Mouse (Mus musculus) right cerebral cortex, postnatal 36 days (tissue): ENCODE results near the gene Fkbp6.

Source experiments
- DNase-seq, 2 experiments: peaks; one replicate each; pipeline ENCODE4 v3.0.0; 2022; ENCODE audit warnings: low spot score in 2 of 2, mixed read lengths in 1 of 2

Fkbp6 gene

GRCm38 (mm10) chr5:135274663-135275396, 75.0 kb downstream of the Fkbp6 start:
- no peak for DNase-seq

GRCm38 (mm10) chr5:135271563-135272165, 78.2 kb downstream of the Fkbp6 start:
- DNase-seq = peak; percentile 46 to 55

- DNase-seq = no peak
Observed at GRCm38 (mm10) chr5:135270361-135270760, 79.5 kb downstream of the Fkbp6 start.

DNA sequence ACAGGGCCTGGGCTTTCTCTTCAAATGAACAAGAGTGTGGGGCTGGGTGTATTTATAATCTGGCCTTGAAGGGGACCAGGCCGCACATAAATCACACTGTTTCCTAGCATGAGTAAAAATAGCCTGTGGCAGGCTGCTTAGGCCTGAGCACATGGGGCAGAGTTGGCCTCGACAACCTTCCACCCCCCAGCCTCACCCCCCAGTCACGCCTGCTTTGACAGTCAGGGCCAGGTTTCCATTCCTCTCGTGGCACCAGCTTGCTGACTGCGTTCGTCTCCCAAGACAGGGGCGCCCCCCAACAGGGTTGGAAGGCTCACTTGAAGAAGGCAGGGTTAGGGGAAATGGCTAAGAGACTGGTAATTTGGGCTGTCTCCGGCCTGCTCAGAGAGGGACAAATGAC, 80.4 kb downstream of the Fkbp6 start:
- no peak for DNase-seq

DNA sequence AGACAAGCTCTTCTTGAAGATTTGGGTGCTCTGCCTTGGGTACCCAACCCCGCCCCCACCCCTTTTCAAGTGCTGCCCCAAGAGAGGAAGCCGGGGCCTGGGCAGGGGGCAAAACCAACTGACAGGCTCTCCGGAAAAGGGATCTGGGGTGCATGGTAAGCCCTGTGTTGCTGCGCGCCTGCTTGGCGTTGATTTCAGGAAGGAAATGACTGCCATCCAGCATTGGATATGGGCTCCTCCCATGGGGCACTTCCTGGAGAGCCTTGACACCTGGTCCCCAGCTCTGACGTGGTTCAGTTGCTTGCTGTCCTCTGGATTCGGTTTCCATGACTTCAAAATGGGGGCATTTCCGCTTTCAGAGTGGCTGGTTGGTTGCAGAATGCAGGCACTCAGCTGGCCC, 85.3 kb downstream of the Fkbp6 start:
- DNase-seq = no peak

- DNase-seq = peak; percentile 30 to 41
Observed at GRCm38 (mm10) chr5:135263866-135264503, 85.9 kb downstream of the Fkbp6 start.

DNA sequence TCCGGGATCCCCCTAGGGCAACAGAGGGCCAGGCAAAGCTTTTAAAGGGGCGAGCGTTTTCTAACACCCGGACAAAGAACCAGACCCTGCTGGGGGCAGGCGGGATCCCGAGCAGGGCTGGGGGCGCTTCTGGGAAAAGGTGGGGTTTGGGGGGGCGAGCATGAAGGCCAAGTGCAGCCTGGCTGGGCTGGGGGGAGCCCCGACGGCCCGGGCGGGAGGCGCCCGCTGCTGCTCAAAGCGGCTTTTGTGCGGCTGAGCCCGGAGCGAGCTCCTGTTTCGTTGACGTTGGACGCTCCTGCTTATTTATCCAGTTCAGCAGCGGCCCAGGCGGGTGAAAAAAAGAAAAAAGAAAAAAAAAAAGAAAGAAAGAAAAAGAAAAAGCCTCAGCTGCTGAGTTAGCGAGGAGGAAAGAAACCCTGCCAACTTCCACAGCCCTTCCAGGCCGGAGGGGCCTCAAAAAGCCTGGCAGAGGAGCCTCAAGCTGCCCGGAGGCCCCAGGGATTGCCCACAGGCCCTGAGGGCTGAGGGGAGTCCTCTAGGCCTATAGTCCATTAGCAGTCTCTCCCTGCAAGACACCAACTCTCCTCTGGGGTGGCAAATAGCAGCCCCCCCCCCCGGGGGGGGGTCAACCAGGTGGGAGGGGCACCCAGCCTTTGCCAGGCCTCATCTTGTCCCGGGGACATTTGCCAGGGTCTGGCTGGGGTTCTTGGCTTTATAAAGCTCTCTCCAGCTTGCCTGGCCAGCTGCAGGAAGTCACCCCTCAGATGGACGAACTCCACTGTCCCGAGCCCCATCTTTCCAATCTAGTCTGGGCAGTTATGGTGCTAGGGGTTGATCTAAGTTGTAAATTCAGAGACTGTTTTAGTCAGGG, 91.3 kb downstream of the Fkbp6 start:
- no peak for DNase-seq

- no peak for DNase-seq
Observed at GRCm38 (mm10) chr5:135257559-135257958, 92.3 kb downstream of the Fkbp6 start.

DNA sequence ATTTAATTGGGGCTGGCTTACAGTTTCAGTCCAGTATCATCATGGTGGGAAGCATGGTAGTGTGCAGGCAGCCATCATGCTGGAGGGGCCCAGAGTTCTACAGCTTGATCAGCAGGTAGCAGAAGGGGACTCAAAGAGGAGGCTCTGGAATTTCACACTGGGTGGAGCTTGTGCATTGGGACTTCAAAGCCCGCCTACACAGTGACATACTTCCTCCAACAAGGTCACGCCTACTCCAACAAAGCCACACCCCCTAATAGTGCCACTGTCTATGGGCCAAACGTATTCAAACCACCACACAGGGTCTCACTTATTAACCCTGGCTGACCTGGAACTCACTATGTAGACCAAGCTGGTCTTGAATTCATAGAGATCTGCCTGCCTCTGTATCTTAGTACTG, 93.7 kb downstream of the Fkbp6 start:
- DNase-seq = no peak

GRCm38 (mm10) chr5:135253741-135254401, 96.0 kb downstream of the Fkbp6 start:
- no peak for DNase-seq

DNA sequence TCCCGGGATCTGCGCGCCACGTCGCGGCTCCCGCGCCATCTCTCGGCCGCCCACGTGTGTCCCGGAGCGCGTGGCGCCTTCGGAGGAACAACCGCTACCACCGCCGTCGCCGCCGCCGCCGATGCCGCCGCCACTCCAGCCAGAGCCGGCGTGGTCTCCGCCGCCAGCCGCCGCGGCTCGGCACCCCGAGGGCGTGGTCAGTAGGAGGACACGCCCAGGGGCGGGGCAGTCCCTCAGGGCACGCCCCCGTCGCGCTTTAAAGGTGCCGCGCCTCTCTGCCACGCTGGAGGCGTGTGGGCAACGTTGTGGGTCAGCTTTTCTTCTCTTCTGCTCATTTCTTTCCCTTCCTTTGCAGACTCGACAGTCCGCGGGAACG, 98.8 kb downstream of the Fkbp6 start, which contains the start of gene Fzd9:
Gene Fzd9 (minus strand): TSS at position 152 of the 376 bp plus-strand sequence.
- peak; percentile 72 to 73 for DNase-seq

GRCm38 (mm10) chr5:135250186-135251078, 99.4 kb downstream of the Fkbp6 start:
- no peak for DNase-seq

- no peak for DNase-seq
Observed at GRCm38 (mm10) chr5:135248956-135249676, 100.7 kb downstream of the Fkbp6 start.

DNA sequence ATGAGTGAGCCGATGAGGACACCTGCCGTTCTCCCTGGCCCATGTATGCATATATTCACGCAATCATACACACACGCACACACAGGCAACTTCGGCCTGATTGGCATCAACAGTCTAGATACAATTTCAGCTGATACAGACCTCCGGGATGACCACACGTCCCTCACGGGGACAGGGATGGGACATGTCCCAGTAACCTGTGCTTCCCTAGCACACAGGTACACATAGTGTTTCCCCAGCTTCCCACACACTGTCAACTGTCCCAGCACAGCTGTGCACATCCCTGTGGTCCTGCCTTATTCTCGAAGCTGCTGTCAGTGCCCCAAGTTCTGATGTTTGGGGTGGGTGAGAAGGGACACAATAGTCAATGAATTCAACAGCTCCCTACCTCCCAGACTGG, 102.5 kb downstream of the Fkbp6 start:
- no peak for DNase-seq

DNA sequence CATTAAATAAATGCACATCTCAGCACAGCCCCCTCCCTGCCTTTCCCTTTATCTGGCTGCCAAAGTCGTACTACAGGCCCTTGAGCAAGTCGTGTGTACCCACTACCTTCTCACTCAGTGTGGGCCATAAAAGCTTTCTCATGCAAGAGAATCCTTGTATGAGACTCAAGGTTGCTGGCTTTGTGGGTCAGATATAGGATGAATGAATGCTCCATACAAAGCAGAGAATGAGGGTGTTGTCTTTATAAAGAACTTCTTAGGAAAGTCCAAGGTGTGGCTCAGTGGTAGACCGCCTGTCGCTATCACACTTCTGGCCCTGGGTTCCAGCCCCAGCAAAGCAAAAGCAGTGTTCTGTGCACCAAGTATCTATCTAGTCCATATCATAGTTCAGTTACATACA, 103.3 kb downstream of the Fkbp6 start:
- DNase-seq = no peak

DNA sequence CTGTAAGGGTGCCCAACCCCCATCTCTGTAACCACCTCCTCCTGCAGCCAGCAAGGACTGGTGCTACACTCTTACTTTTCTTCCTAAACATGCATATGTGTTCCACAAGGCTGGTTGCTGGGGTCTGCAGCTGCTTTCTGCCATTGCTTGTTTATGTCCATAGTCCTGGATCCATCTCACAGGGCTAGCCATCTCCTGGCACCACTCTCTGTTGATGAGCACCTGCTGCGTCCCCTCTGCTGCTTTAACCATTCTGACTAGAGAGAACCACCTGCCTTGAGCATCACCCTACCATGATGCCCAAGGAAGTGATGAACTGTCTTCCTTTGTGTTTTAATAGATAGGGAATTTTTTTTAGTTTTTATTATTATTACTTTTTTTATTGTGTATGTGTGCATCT, 106.7 kb downstream of the Fkbp6 start:
- DNase-seq = no peak

- no peak for DNase-seq
Observed at GRCm38 (mm10) chr5:135242608-135243007, 107.2 kb downstream of the Fkbp6 start.

DNA sequence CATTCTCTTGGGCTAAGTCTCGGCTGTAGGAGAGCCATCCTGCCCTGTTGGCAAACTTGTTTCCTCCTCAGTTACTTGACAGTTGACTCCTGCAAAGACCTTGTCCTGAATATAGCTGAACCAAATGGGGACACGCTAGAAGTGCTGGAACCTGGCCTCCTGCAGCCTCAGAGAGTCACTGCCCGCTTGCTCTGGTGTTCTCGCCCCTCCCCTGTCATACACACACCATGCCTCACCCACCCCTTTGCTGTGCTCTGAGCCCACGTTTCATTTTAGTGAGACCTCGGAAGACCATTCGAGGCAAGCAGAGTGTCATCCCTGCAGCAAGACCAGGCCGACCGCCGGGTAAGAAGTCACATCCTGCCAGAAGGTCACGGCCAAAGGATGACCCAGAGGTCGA, 107.7 kb downstream of the Fkbp6 start:
- DNase-seq = no peak
